Mouse (Mus musculus): ENCODE measurements around the gene Il15ra.

DNA sequence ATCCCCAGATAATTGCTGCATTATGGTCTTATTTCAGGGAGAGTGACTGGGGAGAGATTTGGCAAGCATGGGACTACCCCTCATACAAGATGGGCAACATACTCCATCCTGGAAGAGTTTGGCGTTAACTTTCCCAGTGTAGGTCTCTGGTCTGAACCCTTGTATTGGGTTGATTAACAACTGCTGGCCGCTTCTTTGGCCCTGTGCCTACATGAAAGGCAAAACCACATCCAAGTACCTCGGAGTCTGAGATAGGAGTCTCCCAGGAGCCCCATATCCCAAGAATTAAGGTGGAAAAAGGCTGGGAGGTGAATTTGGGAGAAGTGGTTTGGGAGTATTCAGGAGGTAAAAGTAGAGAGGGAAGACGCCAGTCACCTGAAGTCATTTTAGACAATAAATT is 40.3 kb upstream of the Il15ra start:
- TF ChIP-seq GATA1 (IDR thresholded peaks at IDR 0.05; ENCODE audit: low read length) (no peak), TAL1 (IDR thresholded peaks at IDR 0.05; ENCODE audit: low read length) (no peak)

Measured in erythroblast, embryonic 14.5 days (primary cell).